ENCODE assay signal across 8 mouse cellular contexts in the genomic region with DNA sequence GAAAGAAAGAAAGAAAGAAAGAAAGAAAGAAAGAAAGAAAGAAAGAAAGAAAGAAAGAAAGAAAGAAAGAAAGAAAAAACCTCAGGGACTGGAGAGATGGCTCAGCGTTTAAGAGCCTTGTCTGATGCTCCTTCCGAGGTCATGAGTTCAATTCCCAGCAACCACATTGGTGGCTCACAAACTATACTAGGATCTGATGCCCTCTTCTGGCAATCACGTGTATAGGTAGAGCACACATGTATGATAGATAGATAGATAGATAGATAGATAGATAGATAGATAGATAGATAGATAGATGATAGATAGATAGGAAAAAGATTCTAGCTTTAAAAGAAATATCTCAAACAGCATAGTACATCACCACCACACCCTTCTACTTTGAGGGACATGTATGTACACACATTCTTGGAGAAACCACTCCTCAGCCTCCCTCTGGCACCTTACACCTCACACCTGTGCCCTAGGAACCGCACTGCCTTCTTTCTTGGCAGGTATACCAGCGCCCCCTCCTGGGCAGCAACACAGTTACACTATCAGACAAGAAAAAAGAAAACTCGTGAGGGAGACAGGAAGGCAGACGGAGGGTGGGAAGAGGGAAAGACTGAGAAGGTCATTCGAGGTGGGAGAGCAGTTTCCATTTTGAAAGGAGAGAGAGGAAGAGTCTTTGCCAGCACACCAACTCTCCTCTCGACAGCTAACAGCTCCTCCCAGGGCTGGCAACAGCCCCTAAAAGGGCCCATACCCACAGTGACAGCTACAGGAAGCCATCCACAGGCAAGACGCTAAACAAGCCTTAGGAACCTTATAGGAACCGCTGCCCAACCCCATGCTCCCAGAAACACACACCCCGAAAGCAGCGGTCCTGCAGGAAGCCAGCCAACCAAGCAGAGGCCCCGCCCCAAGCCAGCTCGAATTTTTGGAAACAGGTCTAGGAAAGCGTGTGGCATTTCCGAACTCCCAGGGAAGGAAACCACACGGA.
A peak's percentile ranks its signal among the peaks of the same experiment; 100 is the strongest.
DNase-seq lines count a peak whose midpoint lies in the region; TF ChIP-seq lines count a peak whose summit lies in the region.

No protein-coding gene starts in this region.

- DNase-seq in urinary bladder, adult 2 months (ENCODE audit: low spot score): peak; percentile 36
- DNase-seq in urinary bladder, postnatal 4 days (ENCODE audit: low spot score in 2 of 2): no peak
- peak; percentile 60 for DNase-seq in gastrocnemius, adult 2 months
- peak; percentile 78 for DNase-seq in induced T-regulatory cell, adult 2 months (ENCODE audit: low read depth)
- DNase-seq in liver, adult 2 months (ENCODE audit: extremely low read depth, low read depth, low spot score): no peak
- DNase-seq in ovary, postnatal 14 days (ENCODE audit: low spot score): no peak

- H3K36me3 ChIP-seq in liver, adult 2 months (ENCODE audit: control insufficient read depth, insufficient read depth, low read length): no peaks in the 10 kb centered on the region

- WGBS in liver, adult 2 months: 25% methylated on average over 18 of the region's 18 CpGs
- 19% methylated on average over 18 of the region's 18 CpGs for WGBS in olfactory bulb, adult 2 months

- intact Hi-C loops in gastrocnemius, adult 2 months (cut with DNase I): loop anchor here (2.0 kb wide), 2 partner anchors 118 to 150 kb away; no protein-coding TSS in a partner anchor

- TF ChIP-seq CTCF in gastrocnemius, adult 2 months (IDR thresholded peaks at IDR 0.05): peak; percentile 75
- TF ChIP-seq CTCF in liver, adult 2 months (IDR thresholded peaks at IDR 0.05; ENCODE audit: low read depth, low read length): peak; percentile 71
- peak; percentile 53 for TF ChIP-seq CTCF in olfactory bulb, adult 2 months (IDR thresholded peaks at IDR 0.05; ENCODE audit: insufficient read depth, low read depth, low read length)

- no peaks in the 10 kb centered on the region for H3K4me1 ChIP-seq in brown adipose tissue, adult 24 weeks (ENCODE audit: control insufficient read depth, insufficient read depth, insufficient read length, low read length)
- no peaks in the 10 kb centered on the region for H3K4me1 ChIP-seq in liver, adult 2 months (ENCODE audit: control insufficient read depth, insufficient read depth, low read length)
- H3K4me1 ChIP-seq in olfactory bulb, adult 2 months (ENCODE audit: control insufficient read depth, insufficient read depth, low read length): peaks cover 31% of the 10 kb centered on the region

- peaks cover 2% of the 10 kb centered on the region; the same call in 1 of the 2 replicates for H3K27me3 ChIP-seq in liver, adult 2 months (ENCODE audit: control insufficient read depth, insufficient read depth, low read length)

- no peak overlapping the region for H3K27ac ChIP-seq in brown adipose tissue, adult 24 weeks (replicated peaks; ENCODE audit: low read depth, low read length)
- H3K27ac ChIP-seq in gastrocnemius, adult 2 months: peak overlapping the region; percentile 59
- H3K27ac ChIP-seq in liver, adult 2 months (replicated peaks; ENCODE audit: insufficient read depth, low read depth, low read length): no peak overlapping the region
- no peak overlapping the region for H3K27ac ChIP-seq in olfactory bulb, adult 2 months (ENCODE audit: insufficient read depth, low read depth, low read length)

- H3K9ac ChIP-seq in liver, adult 2 months (ENCODE audit: low read depth, low read length): no peak overlapping the region

- peak overlapping the region; percentile 27 for H3K4me3 ChIP-seq in brown adipose tissue, adult 24 weeks (ENCODE audit: insufficient read depth, low read depth, low read length)
- H3K4me3 ChIP-seq in gastrocnemius, adult 2 months: peak overlapping the region; percentile 68
- H3K4me3 ChIP-seq in liver, adult 2 months (ENCODE audit: insufficient read depth, low read depth, low read length): no peak overlapping the region
- H3K4me3 ChIP-seq in olfactory bulb, adult 2 months (ENCODE audit: insufficient read depth, low read depth, low read length): peak overlapping the region; percentile 15; the same call in 1 of the 2 replicates

- no peaks in the 10 kb centered on the region for H3K79me2 ChIP-seq in liver, adult 2 months (ENCODE audit: control insufficient read depth, insufficient read depth, low read length)

- no peak for TF ChIP-seq POLR2A in liver, adult 2 months (IDR thresholded peaks at IDR 0.05; ENCODE audit: extremely low read depth, insufficient read depth, low read length)
- no peak for TF ChIP-seq POLR2A in olfactory bulb, adult 2 months (IDR thresholded peaks at IDR 0.05; ENCODE audit: insufficient read depth, low read depth, low read length)

Comparison
In these comparisons a context has a peak if more than half of its experiments do, and no peak if none do; other contexts are left out.
1. DNase-seq: peak in urinary bladder, adult 2 months (single experiment), gastrocnemius, adult 2 months (single experiment) and induced T-regulatory cell, adult 2 months (single experiment); none in urinary bladder, postnatal 4 days (0 of 2), liver, adult 2 months (single experiment) and ovary, postnatal 14 days (single experiment).
2. Peak in every context shown above with its lines, with median percentiles within 50 percentile points of each other: CTCF ChIP-seq.